Mouse (Mus musculus): Measurements from ENCODE around the gene Napsa.

Gene Napsa

DNA sequence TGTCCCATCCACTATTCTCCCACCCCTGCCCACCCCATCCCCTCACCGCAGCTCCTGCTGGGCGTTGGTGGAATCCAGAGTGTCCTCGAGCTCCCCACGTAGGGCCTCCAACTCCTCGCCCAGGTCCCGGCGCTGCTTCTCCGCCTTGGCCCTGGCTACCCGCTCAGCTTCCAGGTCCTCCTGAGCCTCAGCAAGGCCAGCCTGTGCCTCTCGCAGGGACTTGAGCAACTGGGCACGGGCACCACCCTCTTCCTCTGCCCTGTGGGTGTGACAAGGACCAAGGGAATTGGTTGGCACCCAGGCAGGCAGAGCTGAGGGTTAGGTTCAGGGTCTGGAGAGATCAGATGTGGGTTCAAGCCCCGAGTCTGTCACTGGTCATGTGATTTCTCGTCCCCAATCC, 54.8 kb downstream of the Napsa start:
- DNase-seq: peak in 1 of 2 experiments; percentile 42

DNA sequence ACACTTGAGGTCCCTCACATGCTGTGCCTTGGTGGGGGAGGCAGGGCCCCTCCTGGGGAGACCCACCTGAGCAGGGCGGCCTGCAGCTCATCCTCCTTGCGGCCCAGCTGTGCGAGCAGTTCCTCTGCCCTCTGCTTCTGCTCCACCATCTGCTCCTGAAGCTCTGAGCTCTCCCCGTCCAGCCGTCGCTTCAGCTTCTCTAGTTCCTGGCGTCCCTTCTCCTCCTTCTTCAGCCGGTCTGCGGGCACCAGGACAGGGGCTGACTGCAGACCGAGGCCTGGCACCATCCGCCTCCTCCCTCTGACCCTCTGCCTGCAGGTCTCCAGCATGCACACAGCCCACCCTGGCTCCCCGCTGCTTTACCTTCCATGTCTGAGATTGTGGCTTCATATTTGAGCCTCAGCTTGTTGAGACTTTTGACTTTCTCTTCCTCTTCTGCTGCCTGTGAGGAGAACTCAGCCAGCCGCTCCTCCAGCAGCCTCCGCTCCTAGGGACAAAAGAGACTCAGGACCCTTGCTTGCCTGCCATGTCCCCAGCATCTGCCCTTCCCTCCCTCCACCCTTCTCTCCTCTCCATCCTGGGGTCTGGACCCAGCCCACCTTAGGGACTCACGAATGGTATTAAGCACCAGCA, 56.3 kb downstream of the Napsa start:
- peak in 1 of 2 experiments; percentile 43 for DNase-seq

DNA sequence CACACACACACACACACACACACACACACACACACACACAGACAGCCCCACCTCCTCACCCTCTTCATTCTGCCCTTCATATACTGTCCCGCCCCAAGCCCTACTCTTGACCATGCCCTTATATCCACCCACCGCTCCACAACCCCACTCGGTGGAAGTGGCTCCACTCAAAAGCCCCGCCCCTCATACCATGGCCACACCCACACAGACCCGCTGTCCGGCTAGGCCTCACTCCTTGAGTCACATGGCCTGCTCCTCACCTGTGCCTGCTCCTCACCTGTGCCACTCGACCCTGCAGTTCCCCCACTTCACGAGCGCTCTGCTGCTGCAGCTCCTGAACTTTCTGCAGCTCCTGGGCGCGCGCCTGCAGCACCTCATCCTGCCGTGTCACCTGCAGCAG, 58.3 kb downstream of the Napsa start:
- no peak for DNase-seq

DNA sequence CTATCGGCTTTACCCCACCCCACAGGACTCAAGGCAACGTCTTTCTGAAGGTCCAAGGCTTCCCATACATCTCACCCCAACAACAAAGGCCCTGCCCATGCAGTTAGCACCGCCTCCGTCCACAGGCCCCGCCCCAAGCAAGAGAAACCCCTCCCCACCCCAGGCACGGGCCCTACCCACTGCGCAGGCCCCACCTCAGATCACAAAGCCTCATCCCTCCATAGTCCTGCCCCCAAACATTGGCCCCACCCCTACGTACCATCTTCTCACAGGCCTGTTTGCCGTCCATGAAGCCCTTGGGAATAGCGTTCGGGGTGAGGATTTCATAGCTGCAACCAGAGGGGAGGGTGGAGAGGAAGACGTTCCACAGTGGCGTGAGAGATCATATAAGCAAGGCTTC, 60.5 kb downstream of the Napsa start:
- DNase-seq: no peak

DNA sequence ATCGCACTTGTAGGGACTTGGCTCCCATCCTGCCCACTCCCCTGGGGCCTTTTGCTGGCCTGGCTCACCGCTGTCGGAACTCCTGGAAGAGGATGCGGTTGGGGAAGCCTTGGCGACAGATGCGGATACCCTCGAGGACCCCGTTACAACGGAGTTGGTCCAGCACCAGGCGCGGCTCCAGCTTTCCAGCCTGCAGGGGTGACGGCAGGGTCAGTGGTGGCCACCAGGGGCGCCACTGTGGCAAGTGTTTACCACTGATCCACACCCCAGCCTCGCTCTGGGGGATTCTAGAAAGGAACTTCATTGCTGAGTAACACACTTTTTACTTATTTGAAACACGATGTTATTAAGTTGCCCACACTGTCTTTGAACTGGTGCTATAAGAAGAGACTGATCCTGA, 61.2 kb downstream of the Napsa start:
- DNase-seq: peak; percentile 40 to 74
